12 mouse cellular contexts compared by ENCODE assay signal in genomic region chr15:31349810-31350341, GRCm38 (mm10). TPM values are rescaled to one million over a fixed set of nuclear protein-coding genes. Genes with fewer than 3 reads are reported as not detected.
DNase-seq lines count a peak whose midpoint lies in the region; ATAC-seq and TF ChIP-seq lines count a peak whose summit lies in the region.
"Had no signal": no experiment of that assay in that cellular context is flagged by ENCODE, and none has a peak within 500 bp of the region (broad histone marks: within the 10 kb centered on the region; RNA-seq: fewer than 3 reads in every experiment).

No protein-coding gene starts in this region.

- no peaks in the 10 kb centered on the region for H3K9me3 ChIP-seq in liver, embryonic 12.5 days (replicated peaks)
- no peaks in the 10 kb centered on the region for H3K9me3 ChIP-seq in hindbrain, embryonic 16.5 days (ENCODE audit: control insufficient read depth, low read length)

- peaks cover 10% of the 10 kb centered on the region; the same call in 1 of the 2 replicates for H3K4me1 ChIP-seq in liver, embryonic 12.5 days
- no peaks in the 10 kb centered on the region for H3K4me1 ChIP-seq in hindbrain, embryonic 16.5 days (ENCODE audit: control insufficient read depth, insufficient read depth, low read depth, low read length)

- TF ChIP-seq CTCF in left cerebral cortex, adult 2 months (IDR thresholded peaks at IDR 0.05): no peak

- no peak overlapping the region for H3K4me2 ChIP-seq in liver, embryonic 12.5 days
- H3K4me2 ChIP-seq in hindbrain, embryonic 16.5 days (ENCODE audit: low read length): no peak overlapping the region

- 30% methylated on average over 7 of the region's 7 CpGs for WGBS in liver, embryonic 12.5 days (ENCODE audit: insufficient replicate concordance)
- 82% methylated on average over 7 of the region's 7 CpGs for WGBS in hindbrain, embryonic 16.5 days

- peak overlapping the region; percentile 72 for H3K27ac ChIP-seq in left cerebral cortex, adult 2 months
- H3K27ac ChIP-seq in liver, embryonic 12.5 days: 0 out of 2 replicates have a peak overlapping the region, but pooled peaks have one; percentile 36
- no peak overlapping the region for H3K27ac ChIP-seq in hindbrain, embryonic 16.5 days (ENCODE audit: low read depth, low read length)

- peak; percentile 25 for DNase-seq in gastrocnemius, postnatal 25 days
- DNase-seq in gastrocnemius, postnatal 10 days: no peak
- DNase-seq in left cerebral cortex, adult 2 months (ENCODE audit: extremely low spot score in 1 of 2, low spot score in 2 of 2): peak in 1 of 2 experiments; percentile 22
- DNase-seq in left cerebral cortex, adult 18-20 months (ENCODE audit: low spot score in 2 of 2): no peak
- DNase-seq: cerebellum, adult 9-11 months; right cerebral cortex, postnatal 4 days; thymus, adult 2 months had no signal

- H3K36me3 ChIP-seq in liver, embryonic 12.5 days: no peaks in the 10 kb centered on the region
- no peaks in the 10 kb centered on the region for H3K36me3 ChIP-seq in hindbrain, embryonic 16.5 days (ENCODE audit: control insufficient read depth, insufficient read depth, low read length)

- no peak overlapping the region for H3K4me3 ChIP-seq in left cerebral cortex, adult 2 months
- H3K4me3 ChIP-seq in liver, embryonic 12.5 days: no peak overlapping the region
- no peak overlapping the region for H3K4me3 ChIP-seq in hindbrain, embryonic 16.5 days (ENCODE audit: low read length)

- ATAC-seq in liver, embryonic 12.5 days: peak; percentile 53; the same call in 1 of the 2 replicates
- ATAC-seq in neutrophil, adult 5-6 weeks (ENCODE audit: extremely low read depth, insufficient number of reproducible peaks, low FRiP score, poor library complexity, severe bottlenecking): peak; percentile 83
- no peak for ATAC-seq in activated CD4-positive, CD25-positive, alpha-beta regulatory T cell, adult 4 months
- no peak for ATAC-seq in hindbrain, embryonic 16.5 days
- ATAC-seq: intestine, embryonic 16.5 days had no signal

- no peak overlapping the region for H3K9ac ChIP-seq in liver, embryonic 12.5 days
- no peak overlapping the region for H3K9ac ChIP-seq in hindbrain, embryonic 16.5 days (ENCODE audit: low read depth, low read length)

- intact Hi-C loops in left cerebral cortex, adult 2 months (cut with DNase I): no loop called here

- no peaks in the 10 kb centered on the region for H3K27me3 ChIP-seq in liver, embryonic 12.5 days (replicated peaks)
- H3K27me3 ChIP-seq in hindbrain, embryonic 16.5 days (replicated peaks; ENCODE audit: control insufficient read depth, insufficient read depth, low read length): no peaks in the 10 kb centered on the region

RNA-seq across cellular contexts. Expression of gene Ankrd33b, which starts 17.6 kb away (rescaled TPM):
- 10 to 100 TPM; 17.0 to 25.2 TPM for total RNA-seq in gastrocnemius, postnatal 25 days (2021)
- total RNA-seq in gastrocnemius, postnatal 10 days (2021): 1 to 10 TPM; 5.5 to 5.8 TPM
- 10 to 100 TPM; 79.6 to 93.7 TPM for total RNA-seq in left cerebral cortex, adult 2 months (2021)
- 10 to 100 TPM; 81.7 to 87.2 TPM for total RNA-seq in left cerebral cortex, adult 18-20 months (2021)
- 0.50 and 0.60 TPM in 2 replicates for polyA plus RNA-seq in liver, embryonic 12.5 days (2016; fragmentation: Nextera tagmentation; extraction: Ambion mirVana)
- 60.8 and 66.5 TPM in 2 replicates for total RNA-seq in neutrophil, adult 5-6 weeks (2017)
- under 1 TPM in 1 of 2 experiments, not detected in 1; 0.71 TPM for polyA plus RNA-seq in activated CD4-positive, CD25-positive, alpha-beta regulatory T cell, adult 4 months (2017; shearing (Covaris generic))
- polyA plus RNA-seq in hindbrain, embryonic 16.5 days (2015; fragmentation: Nextera tagmentation; extraction: Ambion mirVana): 0.98 and 1.2 TPM in 2 replicates

Comparison
In these comparisons a context has a peak if more than half of its experiments do, and no peak if none do; other contexts are left out.
1. ATAC-seq: peak in liver, embryonic 12.5 days (single experiment) and neutrophil, adult 5-6 weeks (single experiment); none in activated CD4-positive, CD25-positive, alpha-beta regulatory T cell, adult 4 months (single experiment) and hindbrain, embryonic 16.5 days (single experiment).